Mouse (Mus musculus) heart, adult 2 months (tissue): ENCODE measurements at regions not wholly inside any gene's neighbourhood (a gene's known extent, or its start where the extent isn't known, plus 50 kb on each side); places are given as distances from the start of the nearest gene placed in this dataset.

Experiments
- DNase-seq, 2 experiments: peaks; one replicate each; pipeline ENCODE4 v3.0.0; 2021
- H3K27ac ChIP-seq: fragments of 200-600 bp; 2 replicates; pipeline ENCODE4 v1.8.1; 2022
- H3K27me3 ChIP-seq: fragments of 200-500 bp; 2 replicates; pipeline ENCODE4 v1.6.1; 2012; ENCODE audit warnings: mild to moderate bottlenecking, low read length, inconsistent platforms, mixed read lengths; ENCODE audit not compliant: control insufficient read depth, insufficient read depth
- H3K36me3 ChIP-seq: fragments of 200-500 bp; 2 replicates; pipeline ENCODE4 v1.6.1; 2012; ENCODE audit warnings: low read length, inconsistent platforms; ENCODE audit not compliant: control insufficient read depth, insufficient read depth
- H3K4me1 ChIP-seq: fragments of 200-500 bp; 2 replicates; pipeline ENCODE4 v1.6.1; 2011; ENCODE audit warnings: low read length; ENCODE audit not compliant: control insufficient read depth, insufficient read depth
- H3K4me3 ChIP-seq: fragments of 200-600 bp; 2 replicates; pipeline ENCODE4 v1.8.1; 2022
- H3K79me2 ChIP-seq: fragments of 200-500 bp; replicated peaks from 2 replicates; pipeline ENCODE4 v1.6.1; 2012; ENCODE audit warnings: mild to moderate bottlenecking, inconsistent platforms, low read length, moderate library complexity, mixed read lengths; ENCODE audit not compliant: control insufficient read depth, insufficient read depth
- H3K9ac ChIP-seq: fragments of 200-500 bp; 2 replicates; pipeline ENCODE4 v1.6.1; 2012; ENCODE audit warnings: low read depth, mild to moderate bottlenecking, control low read depth, inconsistent platforms, low read length, mixed read lengths
- CTCF ChIP-seq: fragments of 200-600 bp; IDR thresholded peaks from 2 replicates; pipeline ENCODE4 v1.8.1; 2022; ENCODE audit warnings: antibody characterized with exemption, mild to moderate bottlenecking, moderate library complexity
- EP300 ChIP-seq: fragments of 200-500 bp; IDR thresholded peaks from 2 replicates; pipeline ENCODE4 v1.6.1; 2011; ENCODE audit warnings: low read depth, low read length, control low read depth; ENCODE audit not compliant: insufficient read depth
- POLR2A ChIP-seq: fragments of 200-500 bp; IDR thresholded peaks from 2 replicates; pipeline ENCODE4 v1.6.1; 2011; ENCODE audit warnings: mild to moderate bottlenecking, low read depth, low read length, control low read depth; ENCODE audit not compliant: insufficient read depth
- WGBS: fragments of 180-500 bp; shearing (Covaris S2); methylation state at CpG from one replicate; pipeline ENCODE4 v1.1.7; 2018; 5-methylcytosine and 5-hydroxymethylcytosine counted together
- intact Hi-C: fragments of 180-260 bp; cut with DNase I; formaldehyde crosslinking; loops from one replicate; pipeline ENCODE4 v1.15.1; 2025

- Histone ChIP-seq H3K27ac (no peak overlapping the region), H3K9ac (no peak overlapping the region), H3K36me3 (no peaks in the 10 kb centered on the region), H3K4me3 (no peak overlapping the region), H3K79me2 (no peaks in the 10 kb centered on the region), H3K4me1 (no peaks in the 10 kb centered on the region), H3K27me3 (no peaks in the 10 kb centered on the region)
- TF ChIP-seq CTCF (peak; percentile 82), POLR2A (no peak)
- DNase-seq, result peak; percentile 7 to 35
- WGBS, result 7% methylated on average over 3 of the region's 3 CpGs
- intact Hi-C loops, result loop anchor here (2.0 kb wide), 1 partner anchor 468 kb away; no protein-coding TSS in a partner anchor
Measured at GRCm38 (mm10) chr2:147789268-147789667, 257.5 kb downstream of the Foxa2 start.

DNA sequence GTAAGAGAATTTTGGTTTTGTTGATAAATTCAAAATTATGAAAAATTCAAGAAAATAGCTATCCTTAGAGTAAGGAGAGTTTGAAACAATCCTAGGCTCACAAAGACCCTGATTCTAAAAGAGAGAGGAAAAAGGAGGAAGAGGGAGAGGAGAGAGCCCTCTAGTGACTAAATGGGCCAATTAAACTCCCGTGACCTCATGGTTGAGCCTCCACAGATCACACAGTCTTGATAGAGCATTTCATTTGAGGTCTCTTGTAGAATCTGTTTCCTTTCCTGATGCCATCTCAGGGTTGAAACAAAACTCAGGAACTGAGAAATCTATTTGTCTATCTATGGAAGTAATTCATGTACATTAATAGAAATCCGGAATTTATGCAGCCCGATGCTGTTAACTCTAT, 258.8 kb downstream of the Foxa2 start:
- intact Hi-C loops, result loop anchor here (2.0 kb wide), 1 partner anchor 467 kb away; no protein-coding TSS in a partner anchor
- no peak for DNase-seq
- peak; percentile 28 for TF ChIP-seq CTCF
- no peak for TF ChIP-seq POLR2A
- no peak for TF ChIP-seq EP300

DNA sequence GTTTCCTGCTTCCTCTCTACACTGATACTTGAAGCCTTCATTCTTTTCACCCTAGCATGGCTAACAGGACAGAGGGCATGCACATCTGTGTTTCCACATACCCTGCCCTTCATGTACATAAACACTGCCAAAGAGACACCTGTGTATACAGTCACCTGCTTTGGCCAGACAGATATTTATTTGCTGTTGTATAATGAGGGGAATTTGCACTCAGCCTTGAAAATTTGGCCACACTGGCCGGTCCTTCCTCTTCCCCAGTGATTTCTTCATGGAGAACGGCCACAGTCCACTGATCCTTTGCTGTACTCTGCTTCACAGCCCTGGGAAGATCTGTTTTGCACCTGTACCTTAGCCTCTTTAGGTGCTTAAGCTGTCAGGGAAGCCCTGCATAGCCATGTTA, 264.3 kb downstream of the Foxa2 start:
- H3K9ac ChIP-seq, result no peak overlapping the region
- intact Hi-C loops, result no loop called here
- no peak overlapping the region for H3K4me3 ChIP-seq
- no peak overlapping the region for H3K27ac ChIP-seq
- no peaks in the 10 kb centered on the region for H3K79me2 ChIP-seq
- TF ChIP-seq POLR2A (no peak), CTCF (no peak), EP300 (no peak)
- 83% methylated on average over 2 of the region's 2 CpGs for WGBS
- no peaks in the 10 kb centered on the region for H3K27me3 ChIP-seq
- DNase-seq, result no peak
- no peaks in the 10 kb centered on the region for H3K4me1 ChIP-seq
- no peaks in the 10 kb centered on the region for H3K36me3 ChIP-seq

More for the DNA sequence above, 258.8 kb downstream of the Foxa2 start:
- H3K27me3 ChIP-seq, result no peaks in the 10 kb centered on the region
- H3K27ac ChIP-seq, result no peak overlapping the region
- no peaks in the 10 kb centered on the region for H3K79me2 ChIP-seq
- no peak overlapping the region for H3K9ac ChIP-seq
- H3K4me3 ChIP-seq, result no peak overlapping the region
- no peaks in the 10 kb centered on the region for H3K4me1 ChIP-seq
- WGBS, result 70% methylated on average over 3 of the region's 3 CpGs
- no peaks in the 10 kb centered on the region for H3K36me3 ChIP-seq

DNA sequence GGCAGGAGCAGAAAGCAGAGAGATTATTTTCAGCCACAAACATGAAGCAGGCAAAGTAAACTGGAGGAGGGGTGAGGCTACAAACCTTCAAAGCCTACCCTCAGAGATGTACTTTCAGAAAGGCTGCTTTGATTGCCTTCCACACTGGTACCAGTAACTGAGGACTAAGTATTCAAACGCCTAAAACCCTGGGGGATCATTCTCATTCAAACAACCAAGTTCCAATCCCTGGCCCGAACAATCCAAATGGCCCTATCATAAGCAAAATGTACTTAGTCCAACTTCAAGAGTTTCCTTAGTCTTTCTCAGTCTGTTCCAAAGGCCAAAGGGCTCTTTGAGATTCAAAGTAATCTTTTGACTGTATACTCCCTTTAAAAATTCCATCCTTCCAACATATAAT, 270.5 kb downstream of the Foxa2 start:
- H3K27ac ChIP-seq, result no peak overlapping the region
- no peaks in the 10 kb centered on the region for H3K27me3 ChIP-seq
- no peak for DNase-seq
- TF ChIP-seq POLR2A, result no peak
- TF ChIP-seq EP300, result no peak
- TF ChIP-seq CTCF, result no peak
- intact Hi-C loops, result no loop called here
- no peaks in the 10 kb centered on the region for H3K4me1 ChIP-seq
- 57% methylated on average over 2 of the region's 2 CpGs for WGBS
- no peak overlapping the region for H3K9ac ChIP-seq
- H3K79me2 ChIP-seq, result no peaks in the 10 kb centered on the region
- no peak overlapping the region for H3K4me3 ChIP-seq
- no peaks in the 10 kb centered on the region for H3K36me3 ChIP-seq

DNA sequence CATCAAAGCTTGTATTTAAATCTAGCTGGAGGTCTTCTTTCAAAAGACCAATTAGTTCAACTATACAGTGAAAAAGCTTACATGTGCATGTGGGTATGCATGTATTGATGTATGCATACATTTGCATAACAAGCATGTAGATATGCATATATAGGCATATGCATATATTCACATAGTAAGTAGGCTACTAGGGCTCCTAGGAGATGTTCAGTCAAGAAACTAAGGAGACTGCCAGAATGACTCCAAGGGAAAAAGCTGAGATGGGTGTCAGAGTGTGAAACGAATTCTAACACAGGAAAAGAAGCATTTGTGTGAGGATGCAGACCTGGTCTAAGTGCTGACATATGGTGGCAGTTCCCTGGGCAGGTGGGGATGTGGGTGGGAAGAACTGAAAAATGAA, 274.2 kb downstream of the Foxa2 start:
- intact Hi-C loops, result no loop called here
- Histone ChIP-seq H3K4me3 (no peak overlapping the region), H3K36me3 (no peaks in the 10 kb centered on the region), H3K9ac (no peak overlapping the region), H3K4me1 (no peaks in the 10 kb centered on the region), H3K79me2 (no peaks in the 10 kb centered on the region), H3K27ac (no peak overlapping the region), H3K27me3 (0 out of 2 replicates have a peak, but pooled peaks cover 1% of the 10 kb centered on the region)
- no peak for DNase-seq
- no peak for TF ChIP-seq EP300
- no peak for TF ChIP-seq CTCF
- no peak for TF ChIP-seq POLR2A
- WGBS, result 24% methylated on average over 1 of the region's 1 CpGs

DNA sequence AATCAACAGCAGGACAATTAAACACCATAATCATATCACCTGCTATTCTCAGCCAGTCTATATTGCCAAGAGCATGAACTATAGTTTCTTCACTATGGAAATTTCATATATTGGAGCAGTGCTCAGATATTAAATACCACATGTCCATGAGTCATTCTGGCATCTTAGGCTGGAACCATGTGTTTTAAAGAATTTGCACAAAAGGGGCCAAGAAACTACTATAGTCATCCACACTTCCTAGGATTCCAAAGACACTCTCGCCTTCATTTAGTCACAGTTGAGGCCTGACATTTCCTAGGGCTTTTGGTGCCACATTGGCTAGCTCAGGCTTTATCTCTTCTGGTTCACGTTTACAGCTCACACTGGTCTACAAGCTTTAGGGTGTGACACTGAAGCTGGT, 293.7 kb downstream of the Foxa2 start:
- intact Hi-C loops, result no loop called here
- DNase-seq, result no peak

More for the DNA sequence above, 293.7 kb downstream of the Foxa2 start:
- no peak overlapping the region for H3K9ac ChIP-seq
- H3K27ac ChIP-seq, result no peak overlapping the region
- H3K36me3 ChIP-seq, result no peaks in the 10 kb centered on the region
- no peak for TF ChIP-seq POLR2A
- no peak for TF ChIP-seq CTCF
- TF ChIP-seq EP300, result no peak
- H3K4me1 ChIP-seq, result no peaks in the 10 kb centered on the region
- H3K79me2 ChIP-seq, result no peaks in the 10 kb centered on the region
- no peak overlapping the region for H3K4me3 ChIP-seq
- H3K27me3 ChIP-seq, result no peaks in the 10 kb centered on the region
- 48% methylated on average over 2 of the region's 2 CpGs for WGBS
